Mouse (Mus musculus): Measurements from ENCODE around the gene Fam92b. TPM values are rescaled to one million over a fixed set of nuclear protein-coding genes. Genes with fewer than 3 reads are reported as not detected.

Gene Fam92b
- polyA plus RNA-seq, 1 experiment from 2014 or later: not detected

DNA sequence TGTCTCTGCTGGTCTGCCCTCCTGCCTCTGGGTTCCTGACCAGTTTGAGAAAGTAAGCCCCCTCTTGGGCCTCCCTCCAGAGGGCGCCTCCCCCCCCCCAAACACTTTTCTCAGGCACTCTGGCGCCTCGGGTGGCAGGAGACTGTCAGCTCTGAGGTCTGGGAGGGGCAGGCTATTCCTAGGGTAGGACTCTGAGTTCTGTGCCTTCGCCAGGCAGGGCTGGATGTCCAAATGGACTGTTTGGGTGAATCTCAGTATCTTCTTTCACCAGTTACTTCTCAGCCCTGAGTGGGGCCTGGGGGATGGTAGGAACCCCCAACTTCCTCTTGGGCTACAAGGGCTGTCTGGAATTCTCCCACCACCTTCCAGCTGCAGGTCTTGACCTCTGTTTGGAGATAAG is 34.1 kb upstream of the Fam92b start:
- WGBS: 10% methylated on average over 3 of the region's 4 CpGs
- Histone ChIP-seq H3K36me3 (no peaks in the 10 kb centered on the region), H3K27me3 (replicated peaks) (0 out of 2 replicates have a peak, but pooled peaks cover 3% of the 10 kb centered on the region), H3K4me1 (peaks cover 44% of the 10 kb centered on the region), H3K9ac (0 out of 2 replicates have a peak overlapping the region, but pooled peaks have one; percentile 11), H3K4me2 (no peak overlapping the region), H3K27ac (replicated peaks) (no peak overlapping the region), H3K9me3 (no peaks in the 10 kb centered on the region), H3K4me3 (no peak overlapping the region)
- no peak for ATAC-seq (ENCODE audit: extremely low read depth, insufficient number of reproducible peaks, low FRiP score, low TSS enrichment)

DNA sequence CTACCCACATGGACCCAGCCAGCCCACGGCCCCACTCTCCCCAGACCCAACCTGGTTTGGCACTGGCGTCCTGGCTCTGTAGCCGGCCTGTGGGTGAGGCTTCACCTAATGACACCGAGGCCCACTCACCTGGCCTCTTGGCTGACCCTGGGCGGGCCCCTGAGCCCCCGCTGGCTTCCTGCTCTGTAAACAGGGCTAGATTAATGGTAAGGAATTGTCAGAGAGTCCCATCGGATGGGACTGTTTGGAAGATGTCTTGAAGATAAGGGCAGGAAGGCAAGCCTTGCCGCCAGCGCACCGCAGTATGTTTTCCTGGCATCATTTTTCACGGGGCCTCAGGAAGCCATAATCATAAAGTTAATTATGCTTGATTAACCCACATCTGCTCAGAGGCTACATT is 30.8 kb upstream of the Fam92b start:
- ATAC-seq (ENCODE audit: extremely low read depth, insufficient number of reproducible peaks, low FRiP score, low TSS enrichment): no peak
- Histone ChIP-seq H3K27ac (replicated peaks) (no peak overlapping the region), H3K9me3 (no peaks in the 10 kb centered on the region), H3K36me3 (no peaks in the 10 kb centered on the region), H3K4me2 (no peak overlapping the region), H3K4me3 (no peak overlapping the region), H3K9ac (no peak overlapping the region), H3K27me3 (replicated peaks) (peaks cover 8% of the 10 kb centered on the region; the same call in 1 of the 2 replicates), H3K4me1 (peaks cover 30% of the 10 kb centered on the region)
- 67% methylated on average over 11 of the region's 11 CpGs for WGBS

DNA sequence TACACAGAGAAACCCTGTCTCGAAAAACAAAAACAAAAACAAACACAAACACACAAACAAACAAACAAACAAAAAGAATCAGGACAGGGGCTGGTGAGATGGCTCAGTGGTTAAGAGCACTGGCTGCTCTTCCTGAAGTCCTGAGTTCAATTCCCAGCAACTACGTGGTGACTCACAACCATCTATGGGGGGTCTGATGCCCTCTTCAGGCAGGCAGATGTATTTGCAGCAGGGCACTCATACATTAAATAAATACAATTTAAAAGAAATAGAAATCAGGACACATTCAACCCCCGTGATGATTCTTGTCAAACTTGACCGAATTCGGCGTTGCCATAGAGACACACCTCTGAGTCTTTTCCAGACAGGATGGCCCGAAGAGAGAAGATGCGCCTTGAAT is 30.1 kb upstream of the Fam92b start:
- no peak overlapping the region for H3K9ac ChIP-seq
- no peak for ATAC-seq (ENCODE audit: extremely low read depth, insufficient number of reproducible peaks, low FRiP score, low TSS enrichment)
- WGBS: 85% methylated on average over 8 of the region's 8 CpGs
- H3K36me3 ChIP-seq: no peaks in the 10 kb centered on the region
- no peaks in the 10 kb centered on the region for H3K9me3 ChIP-seq
- no peak overlapping the region for H3K4me2 ChIP-seq
- H3K4me3 ChIP-seq: no peak overlapping the region
- H3K27ac ChIP-seq (replicated peaks): no peak overlapping the region
- H3K27me3 ChIP-seq (replicated peaks): peaks cover 8% of the 10 kb centered on the region; the same call in 1 of the 2 replicates
- peaks cover 37% of the 10 kb centered on the region for H3K4me1 ChIP-seq

DNA sequence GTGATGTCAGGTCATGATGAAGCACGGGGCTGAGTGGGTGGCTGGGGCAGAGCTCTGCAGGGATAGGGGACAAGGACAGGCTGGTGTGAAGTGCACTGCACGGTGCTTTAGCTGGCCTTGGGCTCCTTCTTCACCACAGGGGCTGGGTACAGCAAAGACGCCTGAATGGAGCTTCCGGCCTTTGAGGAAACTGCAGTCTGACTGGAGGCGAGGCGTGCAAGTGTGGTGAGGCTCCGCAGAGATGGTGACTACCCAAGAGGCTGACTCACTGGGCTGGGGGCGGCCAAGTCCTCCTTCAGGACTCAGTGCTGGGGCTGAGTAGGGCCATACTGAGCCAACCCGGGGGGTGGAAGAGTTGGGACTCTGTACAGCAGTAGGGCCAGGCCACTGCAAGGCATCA is 28.6 kb upstream of the Fam92b start:
- Histone ChIP-seq H3K4me1 (peaks cover 32% of the 10 kb centered on the region), H3K9me3 (no peaks in the 10 kb centered on the region), H3K4me2 (no peak overlapping the region), H3K4me3 (no peak overlapping the region), H3K9ac (no peak overlapping the region), H3K27me3 (replicated peaks) (peaks cover 8% of the 10 kb centered on the region; the same call in 1 of the 2 replicates), H3K27ac (replicated peaks) (no peak overlapping the region), H3K36me3 (no peaks in the 10 kb centered on the region)
- ATAC-seq (ENCODE audit: extremely low read depth, insufficient number of reproducible peaks, low FRiP score, low TSS enrichment): no peak
- WGBS: 77% methylated on average over 9 of the region's 9 CpGs

DNA sequence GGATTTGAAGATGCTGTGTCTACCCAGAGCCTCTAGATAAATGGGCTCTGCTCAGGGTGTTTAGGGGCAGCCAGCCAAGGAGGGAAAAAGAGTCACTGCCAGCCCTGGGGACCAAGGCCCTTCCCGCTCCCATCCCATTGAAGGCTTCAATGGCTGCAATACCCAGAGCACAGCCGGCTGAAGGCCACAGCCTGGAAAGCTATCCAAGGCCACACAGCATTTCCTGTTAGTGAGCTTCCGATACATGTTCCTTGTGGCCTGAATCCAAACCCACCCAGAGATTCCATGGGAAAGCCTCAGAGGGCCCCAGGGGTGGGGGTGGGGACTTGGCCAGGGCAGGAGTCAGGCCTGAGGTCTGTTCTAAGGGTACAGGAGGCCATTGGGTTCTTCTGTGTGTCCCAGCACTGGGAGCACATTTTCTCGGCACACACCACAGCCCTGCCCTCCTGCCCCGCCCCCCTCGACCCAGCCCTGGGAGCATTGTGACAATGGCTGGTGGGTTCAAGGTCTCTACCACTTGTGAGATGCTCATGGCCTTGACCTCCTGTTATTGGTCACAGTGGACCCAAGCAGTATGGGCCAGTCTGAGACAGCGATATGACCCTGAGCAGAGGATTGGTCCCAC is 27.6 kb upstream of the Fam92b start:
- H3K27me3 ChIP-seq (replicated peaks): peaks cover 8% of the 10 kb centered on the region; the same call in 1 of the 2 replicates
- no peaks in the 10 kb centered on the region for H3K36me3 ChIP-seq
- ATAC-seq (ENCODE audit: extremely low read depth, insufficient number of reproducible peaks, low FRiP score, low TSS enrichment): no peak
- H3K9me3 ChIP-seq: peaks cover 3% of the 10 kb centered on the region
- H3K4me3 ChIP-seq: no peak overlapping the region
- no peak overlapping the region for H3K9ac ChIP-seq
- H3K4me2 ChIP-seq: no peak overlapping the region
- peaks cover 22% of the 10 kb centered on the region for H3K4me1 ChIP-seq
- 61% methylated on average over 7 of the region's 7 CpGs for WGBS
- no peak overlapping the region for H3K27ac ChIP-seq (replicated peaks)

DNA sequence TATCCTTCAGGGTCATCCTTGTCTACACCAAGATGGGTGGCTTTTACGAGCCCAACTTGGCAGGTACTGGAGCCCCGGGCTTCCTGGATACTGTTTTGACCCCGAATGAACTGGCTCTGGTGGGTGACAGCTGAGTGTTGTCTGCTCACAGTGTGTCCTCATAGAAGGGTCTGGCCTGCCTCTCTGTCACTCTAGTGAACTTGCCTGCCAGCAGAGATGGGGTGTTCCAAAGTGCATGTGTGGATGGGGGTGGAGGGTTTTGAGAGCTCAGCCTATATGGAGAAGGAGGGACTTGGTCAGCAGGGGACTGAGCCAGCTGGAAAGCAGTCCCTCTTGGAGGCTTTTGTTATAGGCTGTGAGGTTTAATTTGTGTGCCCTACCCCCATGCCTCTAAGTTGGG is 25.3 kb upstream of the Fam92b start:
- WGBS: 23% methylated on average over 3 of the region's 3 CpGs
- no peak overlapping the region for H3K27ac ChIP-seq (replicated peaks)
- peaks cover 22% of the 10 kb centered on the region for H3K4me1 ChIP-seq
- peaks cover 6% of the 10 kb centered on the region for H3K9me3 ChIP-seq
- H3K27me3 ChIP-seq (replicated peaks): peaks cover 5% of the 10 kb centered on the region; the same call in 1 of the 2 replicates
- H3K4me2 ChIP-seq: no peak overlapping the region
- no peak overlapping the region for H3K9ac ChIP-seq
- no peak overlapping the region for H3K4me3 ChIP-seq
- no peak; the same call in 1 of the 2 replicates for ATAC-seq (ENCODE audit: extremely low read depth, insufficient number of reproducible peaks, low FRiP score, low TSS enrichment)
- H3K36me3 ChIP-seq: no peaks in the 10 kb centered on the region

DNA sequence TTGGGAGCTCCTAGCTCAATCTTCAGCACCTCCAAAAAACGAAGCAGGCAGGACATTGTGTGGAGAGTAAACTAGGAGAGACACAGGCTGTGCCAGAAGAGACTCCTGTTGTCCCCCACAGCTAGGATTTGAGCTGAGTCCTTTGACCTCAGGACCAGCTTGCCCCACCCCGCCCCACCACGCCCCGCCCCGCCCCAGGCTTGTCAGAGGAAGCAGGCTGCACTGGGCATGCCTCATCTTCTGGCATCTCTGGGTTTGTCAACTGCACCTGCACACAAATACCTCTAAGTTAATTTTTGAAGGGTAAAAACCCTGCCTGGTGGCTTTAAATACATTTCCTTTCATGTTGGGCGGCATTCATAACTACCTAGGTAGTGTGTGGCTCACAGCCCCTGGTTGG is 24.1 kb upstream of the Fam92b start:
- H3K27ac ChIP-seq (replicated peaks): no peak overlapping the region
- no peak overlapping the region for H3K9ac ChIP-seq
- H3K4me3 ChIP-seq: no peak overlapping the region
- H3K4me1 ChIP-seq: peaks cover 22% of the 10 kb centered on the region
- H3K36me3 ChIP-seq: no peaks in the 10 kb centered on the region
- WGBS: 75% methylated on average over 6 of the region's 6 CpGs
- ATAC-seq (ENCODE audit: extremely low read depth, insufficient number of reproducible peaks, low FRiP score, low TSS enrichment): no peak
- H3K27me3 ChIP-seq (replicated peaks): peaks cover 5% of the 10 kb centered on the region; the same call in 1 of the 2 replicates
- H3K4me2 ChIP-seq: no peak overlapping the region
- H3K9me3 ChIP-seq: peaks cover 6% of the 10 kb centered on the region

DNA sequence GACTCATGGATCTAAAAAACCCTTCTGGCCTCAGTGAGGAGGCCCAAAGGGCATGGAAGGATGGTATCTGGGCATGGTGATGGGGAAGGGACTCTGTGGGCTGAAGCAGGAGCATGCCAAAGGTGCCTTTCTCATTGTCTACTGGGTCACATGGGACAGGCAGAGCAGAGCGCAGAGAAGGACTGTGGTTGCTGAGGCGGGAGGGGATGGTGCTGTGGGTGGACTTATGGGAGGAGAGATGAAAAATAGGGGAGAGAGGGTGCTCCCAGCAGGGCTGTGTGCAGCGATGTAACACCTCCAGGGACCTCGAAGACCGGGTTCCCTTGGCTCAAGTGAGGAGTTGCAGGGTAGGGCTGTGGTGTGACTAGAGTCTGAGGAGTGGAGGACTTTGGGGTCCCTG is 14.9 kb upstream of the Fam92b start:
- Histone ChIP-seq H3K36me3 (no peaks in the 10 kb centered on the region), H3K9me3 (no peaks in the 10 kb centered on the region), H3K27ac (replicated peaks) (0 out of 2 replicates have a peak overlapping the region, but pooled peaks have one; percentile 90), H3K4me3 (no peak overlapping the region), H3K27me3 (replicated peaks) (no peaks in the 10 kb centered on the region), H3K9ac (no peak overlapping the region), H3K4me1 (peaks cover 32% of the 10 kb centered on the region), H3K4me2 (no peak overlapping the region)
- 88% methylated on average over 5 of the region's 5 CpGs for WGBS
- ATAC-seq (ENCODE audit: extremely low read depth, insufficient number of reproducible peaks, low FRiP score, low TSS enrichment): no peak

DNA sequence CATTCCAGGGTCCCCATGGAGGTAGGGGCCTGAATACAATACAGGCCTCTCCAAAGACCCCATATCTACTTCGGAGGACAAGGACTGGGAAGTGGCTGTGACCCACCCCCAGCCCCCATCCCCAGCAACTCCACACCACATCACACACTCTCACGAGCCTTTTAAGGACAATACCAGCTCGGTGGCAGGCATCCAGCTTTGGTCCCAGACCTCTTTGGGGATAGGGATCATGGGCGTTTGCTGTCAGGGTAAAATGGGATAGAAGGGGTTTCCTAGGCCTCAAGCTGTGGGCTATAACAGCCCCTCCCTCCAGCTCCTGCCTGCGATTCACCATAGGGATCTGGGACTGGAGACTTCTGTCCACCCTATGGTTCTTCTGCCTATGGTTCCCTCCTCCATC is 14.4 kb upstream of the Fam92b start:
- ATAC-seq (ENCODE audit: extremely low read depth, insufficient number of reproducible peaks, low FRiP score, low TSS enrichment): no peak
- H3K9ac ChIP-seq: peak overlapping the region; percentile 74; the same call in 1 of the 2 replicates
- H3K27ac ChIP-seq (replicated peaks): peak overlapping the region; percentile 90
- no peak overlapping the region for H3K4me3 ChIP-seq
- peaks cover 35% of the 10 kb centered on the region for H3K4me1 ChIP-seq
- no peaks in the 10 kb centered on the region for H3K36me3 ChIP-seq
- H3K9me3 ChIP-seq: no peaks in the 10 kb centered on the region
- whole genome bisulfite sequencing: 60% methylated on average over 5 of the region's 5 CpGs
- H3K4me2 ChIP-seq: peak overlapping the region; percentile 65; the same call in 1 of the 2 replicates
- no peaks in the 10 kb centered on the region for H3K27me3 ChIP-seq (replicated peaks)

DNA sequence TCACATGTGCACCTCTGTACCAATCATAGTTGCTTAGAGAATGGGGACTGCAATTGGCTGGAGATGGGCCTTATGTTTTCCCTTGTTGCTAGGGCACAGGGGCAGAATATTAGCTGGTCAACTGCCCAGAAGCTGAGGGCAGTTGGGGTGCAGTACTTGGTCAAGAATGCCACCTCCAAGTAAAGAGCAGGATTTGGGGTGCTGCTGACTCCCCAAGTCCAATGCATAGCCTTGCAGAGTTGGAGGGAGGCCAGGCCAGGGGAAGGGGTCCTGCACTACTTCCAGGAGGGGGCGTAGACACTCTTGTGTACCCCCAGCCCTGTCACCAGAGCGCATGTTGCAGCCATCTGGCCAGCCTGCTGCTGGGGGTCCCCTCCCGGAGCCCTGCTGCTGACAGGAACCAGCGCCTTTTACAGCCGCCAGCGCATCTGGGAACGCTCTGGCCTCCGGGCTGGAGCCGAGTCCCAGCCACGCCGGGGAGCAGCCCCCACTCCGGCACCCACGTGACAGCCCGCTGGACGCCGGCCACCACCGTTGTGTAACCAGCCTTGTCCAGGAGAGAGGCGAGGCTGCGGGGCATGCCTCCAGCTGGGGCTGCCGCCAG is 13.6 kb upstream of the Fam92b start:
- H3K9ac ChIP-seq: peak overlapping the region; percentile 74
- peak overlapping the region; percentile 32 for H3K4me3 ChIP-seq
- H3K27ac ChIP-seq (replicated peaks): peak overlapping the region; percentile 90
- no peaks in the 10 kb centered on the region for H3K9me3 ChIP-seq
- H3K27me3 ChIP-seq (replicated peaks): no peaks in the 10 kb centered on the region
- peak; percentile 78 for ATAC-seq (ENCODE audit: extremely low read depth, insufficient number of reproducible peaks, low FRiP score, low TSS enrichment)
- peak overlapping the region; percentile 65 for H3K4me2 ChIP-seq
- peaks cover 42% of the 10 kb centered on the region for H3K4me1 ChIP-seq
- 29% methylated on average over 20 of the region's 20 CpGs for WGBS
- H3K36me3 ChIP-seq: no peaks in the 10 kb centered on the region

DNA sequence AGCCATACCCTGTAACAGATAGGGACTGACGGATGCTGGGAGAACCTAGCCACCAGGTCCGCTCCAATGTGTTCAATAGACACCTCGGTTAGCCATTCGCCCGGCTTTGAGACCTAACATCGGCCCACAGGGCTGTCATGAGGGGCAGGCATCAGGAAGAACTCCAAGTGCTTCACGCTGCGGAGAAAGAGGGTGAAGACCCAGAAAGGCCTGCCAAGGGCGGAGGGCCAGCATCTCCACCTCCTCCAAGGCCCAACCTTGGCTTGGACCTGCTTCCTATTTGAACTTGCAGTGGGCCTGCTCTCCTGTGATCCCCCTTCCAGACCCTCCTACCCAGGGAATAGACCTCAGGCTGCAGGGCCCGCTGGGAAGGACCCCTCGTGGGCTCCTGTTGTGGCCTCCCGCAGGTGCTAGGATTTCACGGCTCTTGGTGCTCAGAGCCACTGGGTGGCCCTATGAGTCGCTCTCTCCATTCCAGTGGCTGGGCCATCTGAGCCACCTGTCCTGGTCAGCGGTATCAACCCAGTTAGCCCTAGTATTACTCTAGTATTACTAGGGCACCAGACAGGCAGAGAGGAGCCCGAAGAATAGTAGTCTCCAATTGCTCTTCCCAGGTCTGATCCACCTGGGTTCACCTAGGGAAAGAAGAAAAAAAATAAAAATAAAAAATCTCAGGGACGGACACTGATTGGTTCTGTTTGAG is 13.0 kb upstream of the Fam92b start:
- 74% methylated on average over 17 of the region's 17 CpGs for WGBS
- no peak for ATAC-seq (ENCODE audit: extremely low read depth, insufficient number of reproducible peaks, low FRiP score, low TSS enrichment)
- no peaks in the 10 kb centered on the region for H3K36me3 ChIP-seq
- H3K27me3 ChIP-seq (replicated peaks): no peaks in the 10 kb centered on the region
- H3K4me3 ChIP-seq: no peak overlapping the region
- H3K9me3 ChIP-seq: no peaks in the 10 kb centered on the region
- peak overlapping the region; percentile 90; the same call in 1 of the 2 replicates for H3K27ac ChIP-seq (replicated peaks)
- peaks cover 48% of the 10 kb centered on the region for H3K4me1 ChIP-seq
- H3K9ac ChIP-seq: no peak overlapping the region; the same call in 1 of the 2 replicates
- peak overlapping the region; percentile 65; the same call in 1 of the 2 replicates for H3K4me2 ChIP-seq

Data from heart, embryonic 13.5 days (tissue).